Comparison of ENCODE assay signal across 20 mouse cellular contexts in genomic region chr12:6087071-6087470, GRCm38 (mm10).
DNase-seq lines count a peak whose midpoint lies in the region; ATAC-seq and TF ChIP-seq lines count a peak whose summit lies in the region.
"Had no signal": no experiment of that assay in that cellular context is flagged by ENCODE, and none has a peak within 500 bp of the region (broad histone marks: within the 10 kb centered on the region; RNA-seq: fewer than 3 reads in every experiment).

No protein-coding gene starts in this region.

- H3K27me3 ChIP-seq in embryonic facial prominence, embryonic 11.5 days (ENCODE audit: control insufficient read depth, insufficient read depth, low read length), result no peaks in the 10 kb centered on the region
- H3K27me3 ChIP-seq in embryonic facial prominence, embryonic 10.5 days (replicated peaks; ENCODE audit: low read depth, poor library complexity, severe bottlenecking), result no peaks in the 10 kb centered on the region
- no peaks in the 10 kb centered on the region for H3K27me3 ChIP-seq in limb, embryonic 11.5 days (ENCODE audit: control insufficient read depth, insufficient read depth, low read length)
- no peaks in the 10 kb centered on the region for H3K27me3 ChIP-seq in limb, embryonic 10.5 days (ENCODE audit: low read depth, poor library complexity, severe bottlenecking)
- H3K27me3 ChIP-seq in limb, embryonic 14.5 days (ENCODE audit: control insufficient read depth, insufficient read depth, low read length), result no peaks in the 10 kb centered on the region
- no peaks in the 10 kb centered on the region for H3K27me3 ChIP-seq in forebrain, embryonic 10.5 days (ENCODE audit: poor library complexity, severe bottlenecking)
- H3K27me3 ChIP-seq: CH12.LX; hindbrain, embryonic 13.5 days; intestine, embryonic 15.5 days; liver, embryonic 12.5 days; neural tube, embryonic 15.5 days had no signal

- 36% methylated on average over 2 of the region's 2 CpGs for WGBS in embryonic facial prominence, embryonic 11.5 days
- 52% methylated on average over 2 of the region's 2 CpGs for WGBS in embryonic facial prominence, embryonic 10.5 days
- 10% methylated on average over 2 of the region's 2 CpGs for WGBS in limb, embryonic 11.5 days
- WGBS in limb, embryonic 10.5 days, result 37% methylated on average over 2 of the region's 2 CpGs
- 7% methylated on average over 2 of the region's 2 CpGs for WGBS in limb, embryonic 14.5 days
- 64% methylated on average over 2 of the region's 2 CpGs for whole genome bisulfite sequencing in forebrain, embryonic 10.5 days

- H3K9me3 ChIP-seq in embryonic facial prominence, embryonic 11.5 days (replicated peaks; ENCODE audit: control insufficient read depth, low read length), result no peaks in the 10 kb centered on the region
- no peaks in the 10 kb centered on the region for H3K9me3 ChIP-seq in embryonic facial prominence, embryonic 10.5 days
- H3K9me3 ChIP-seq in limb, embryonic 11.5 days (ENCODE audit: control insufficient read depth, low read length), result no peaks in the 10 kb centered on the region
- no peaks in the 10 kb centered on the region for H3K9me3 ChIP-seq in limb, embryonic 10.5 days (replicated peaks)
- no peaks in the 10 kb centered on the region for H3K9me3 ChIP-seq in limb, embryonic 14.5 days (ENCODE audit: control insufficient read depth, low read length)
- H3K9me3 ChIP-seq in forebrain, embryonic 10.5 days, result no peaks in the 10 kb centered on the region
- H3K9me3 ChIP-seq: hindbrain, embryonic 13.5 days; intestine, embryonic 15.5 days; liver, embryonic 12.5 days; midbrain, embryonic 10.5 days; neural tube, embryonic 15.5 days had no signal

- no peaks in the 10 kb centered on the region for H3K36me3 ChIP-seq in embryonic facial prominence, embryonic 11.5 days (replicated peaks; ENCODE audit: control insufficient read depth, insufficient read depth, low read depth, low read length)
- no peaks in the 10 kb centered on the region for H3K36me3 ChIP-seq in embryonic facial prominence, embryonic 10.5 days (replicated peaks)
- no peaks in the 10 kb centered on the region for H3K36me3 ChIP-seq in limb, embryonic 11.5 days (ENCODE audit: control insufficient read depth, insufficient read depth, low read length)
- H3K36me3 ChIP-seq in limb, embryonic 10.5 days, result no peaks in the 10 kb centered on the region
- H3K36me3 ChIP-seq in limb, embryonic 14.5 days (ENCODE audit: control insufficient read depth, insufficient read depth, low read length), result no peaks in the 10 kb centered on the region
- no peaks in the 10 kb centered on the region for H3K36me3 ChIP-seq in forebrain, embryonic 10.5 days (replicated peaks)
- H3K36me3 ChIP-seq: hindbrain, embryonic 13.5 days; intestine, embryonic 15.5 days; liver, embryonic 12.5 days; midbrain, embryonic 10.5 days; neural tube, embryonic 15.5 days had no signal

- no peak for TF ChIP-seq POLR2A in limb, embryonic 14.5 days (IDR thresholded peaks at IDR 0.05; ENCODE audit: borderline replicate concordance, extremely low read depth, insufficient read depth, insufficient read length)

- H3K4me1 ChIP-seq in embryonic facial prominence, embryonic 11.5 days (ENCODE audit: control insufficient read depth, insufficient read depth, low read length), result no peaks in the 10 kb centered on the region
- no peaks in the 10 kb centered on the region for H3K4me1 ChIP-seq in embryonic facial prominence, embryonic 10.5 days
- no peaks in the 10 kb centered on the region; the same call in 1 of the 2 replicates for H3K4me1 ChIP-seq in limb, embryonic 11.5 days (ENCODE audit: control insufficient read depth, insufficient read depth, low read length)
- peaks cover 13% of the 10 kb centered on the region for H3K4me1 ChIP-seq in limb, embryonic 10.5 days
- H3K4me1 ChIP-seq in brown adipose tissue, adult 24 weeks (ENCODE audit: control insufficient read depth, insufficient read depth, insufficient read length, low read length), result no peaks in the 10 kb centered on the region
- H3K4me1 ChIP-seq in limb, embryonic 14.5 days (ENCODE audit: control insufficient read depth, insufficient read depth, low read length), result peaks cover 6% of the 10 kb centered on the region; the same call in 1 of the 2 replicates
- H3K4me1 ChIP-seq in forebrain, embryonic 10.5 days, result no peaks in the 10 kb centered on the region
- H3K4me1 ChIP-seq: intestine, embryonic 15.5 days; liver, embryonic 12.5 days; midbrain, embryonic 10.5 days had no signal

- H3K4me2 ChIP-seq in embryonic facial prominence, embryonic 11.5 days (ENCODE audit: low read depth, low read length), result no peak overlapping the region
- H3K4me2 ChIP-seq in limb, embryonic 11.5 days (ENCODE audit: low read depth, severe bottlenecking), result no peak overlapping the region
- H3K4me2 ChIP-seq in limb, embryonic 14.5 days (replicated peaks; ENCODE audit: low read depth, low read length, severe bottlenecking), result no peak overlapping the region
- H3K4me2 ChIP-seq: heart, embryonic 11.5 days; hindbrain, embryonic 13.5 days; intestine, embryonic 15.5 days; liver, embryonic 12.5 days; neural tube, embryonic 15.5 days had no signal

- ATAC-seq in embryonic facial prominence, embryonic 11.5 days (replicated peaks; ENCODE audit: insufficient number of reproducible peaks, low FRiP score, low TSS enrichment, low read depth), result no peak
- ATAC-seq in limb, embryonic 11.5 days (ENCODE audit: insufficient number of reproducible peaks, low FRiP score, low TSS enrichment, low read depth), result no peak
- ATAC-seq in limb, embryonic 14.5 days (ENCODE audit: low FRiP score, low read depth), result no peak
- ATAC-seq: intestine, embryonic 15.5 days; liver, embryonic 12.5 days had no signal

- intact Hi-C loops in heart, postnatal 36 days (cut with DNase I), result no loop called here

- H3K4me3 ChIP-seq in embryonic facial prominence, embryonic 11.5 days (ENCODE audit: low read depth, low read length), result no peak overlapping the region
- no peak overlapping the region for H3K4me3 ChIP-seq in embryonic facial prominence, embryonic 10.5 days
- H3K4me3 ChIP-seq in limb, embryonic 11.5 days (ENCODE audit: low read depth, low read length), result no peak overlapping the region
- H3K4me3 ChIP-seq in limb, embryonic 10.5 days, result no peak overlapping the region
- H3K4me3 ChIP-seq in brown adipose tissue, adult 24 weeks (ENCODE audit: insufficient read depth, low read depth, low read length), result no peak overlapping the region
- H3K4me3 ChIP-seq in limb, embryonic 14.5 days (replicated peaks; ENCODE audit: low read length), result no peak overlapping the region
- no peak overlapping the region for H3K4me3 ChIP-seq in forebrain, embryonic 10.5 days
- H3K4me3 ChIP-seq: hindbrain, embryonic 13.5 days; intestine, embryonic 15.5 days; liver, embryonic 12.5 days; midbrain, embryonic 10.5 days; neural tube, embryonic 15.5 days had no signal

- peak; percentile 3 for DNase-seq in embryonic facial prominence, embryonic 11.5 days (ENCODE audit: low spot score)
- no peak for DNase-seq in embryonic facial prominence, embryonic 10.5 days (ENCODE audit: low spot score)
- DNase-seq in limb, embryonic 11.5 days (ENCODE audit: low spot score), result peak; percentile 32
- no peak for DNase-seq in limb, embryonic 10.5 days (ENCODE audit: low spot score)
- DNase-seq in limb, embryonic 14.5 days (ENCODE audit: low spot score), result peak; percentile 21
- no peak for DNase-seq in heart, postnatal 36 days
- DNase-seq in forebrain, embryonic 10.5 days (ENCODE audit: extremely low spot score, low spot score), result no peak
- DNase-seq: adrenal gland, postnatal 14 days; lung, adult 2 months; lung, postnatal 4 days; right cerebral cortex, postnatal 4 days; thymus, postnatal 25 days had no signal

- H3K27ac ChIP-seq in embryonic facial prominence, embryonic 11.5 days (replicated peaks; ENCODE audit: low read depth, low read length), result no peak overlapping the region
- H3K27ac ChIP-seq in embryonic facial prominence, embryonic 10.5 days (replicated peaks), result no peak overlapping the region
- H3K27ac ChIP-seq in limb, embryonic 11.5 days (replicated peaks; ENCODE audit: low read depth, low read length), result no peak overlapping the region
- no peak overlapping the region for H3K27ac ChIP-seq in limb, embryonic 10.5 days
- H3K27ac ChIP-seq in brown adipose tissue, adult 24 weeks (replicated peaks; ENCODE audit: low read depth, low read length), result peak overlapping the region; percentile 31; the same call in 1 of the 2 replicates
- H3K27ac ChIP-seq in limb, embryonic 14.5 days (replicated peaks; ENCODE audit: low read depth, low read length), result no peak overlapping the region
- H3K27ac ChIP-seq in forebrain, embryonic 10.5 days, result no peak overlapping the region
- H3K27ac ChIP-seq: intestine, embryonic 15.5 days; liver, embryonic 12.5 days; midbrain, embryonic 10.5 days; neural tube, embryonic 15.5 days had no signal

- no peak overlapping the region for H3K9ac ChIP-seq in embryonic facial prominence, embryonic 11.5 days (replicated peaks; ENCODE audit: low read length)
- H3K9ac ChIP-seq in limb, embryonic 11.5 days (ENCODE audit: low read length), result no peak overlapping the region
- H3K9ac ChIP-seq in limb, embryonic 14.5 days (ENCODE audit: low read depth, low read length, severe bottlenecking), result no peak overlapping the region
- H3K9ac ChIP-seq: hindbrain, embryonic 13.5 days; intestine, embryonic 15.5 days; liver, embryonic 12.5 days; neural tube, embryonic 15.5 days had no signal

Comparison
In these comparisons a context has a peak if more than half of its experiments do, and no peak if none do; other contexts are left out.
1. DNase-seq: peak in embryonic facial prominence, embryonic 11.5 days (single experiment), limb, embryonic 11.5 days (single experiment) and limb, embryonic 14.5 days (single experiment); none in embryonic facial prominence, embryonic 10.5 days (single experiment), limb, embryonic 10.5 days (single experiment), heart, postnatal 36 days (0 of 2) and forebrain, embryonic 10.5 days (single experiment).